9 mouse cellular contexts compared by ENCODE assay signal in the genomic region with DNA sequence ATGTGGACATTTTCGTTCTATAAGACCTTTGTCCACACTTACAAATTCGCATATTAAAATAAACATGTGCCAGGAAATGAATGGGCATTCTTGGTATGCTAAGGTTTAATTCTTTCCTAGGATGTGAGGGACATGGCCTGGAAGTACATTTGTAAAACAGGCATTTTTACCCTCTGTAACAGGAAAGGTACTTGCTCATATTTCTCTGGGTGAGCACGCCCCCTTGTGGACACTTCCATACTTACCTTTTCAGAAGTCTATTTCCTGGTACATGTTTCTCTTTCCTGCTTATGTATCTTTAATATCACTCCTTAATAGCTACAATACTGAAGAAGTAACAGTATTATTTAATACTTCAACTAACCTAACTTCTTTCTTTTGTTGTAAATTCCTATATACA.
DNase-seq lines count a peak whose midpoint lies in the region; ATAC-seq and TF ChIP-seq lines count a peak whose summit lies in the region.
"Had no signal": no experiment of that assay in that cellular context is flagged by ENCODE, and none has a peak within 500 bp of the region (broad histone marks: within the 10 kb centered on the region; RNA-seq: fewer than 3 reads in every experiment).

No protein-coding gene starts in this region.

- no peak for TF ChIP-seq POLR2A in kidney, adult 2 months (IDR thresholded peaks at IDR 0.05; ENCODE audit: low read depth, low read length)

- no peaks in the 10 kb centered on the region for H3K4me1 ChIP-seq in kidney, adult 2 months (ENCODE audit: control insufficient read depth, insufficient read depth, low read length)
- no peaks in the 10 kb centered on the region for H3K4me1 ChIP-seq in kidney, embryonic 15.5 days
- H3K4me1 ChIP-seq: heart, embryonic 13.5 days had no signal

- ATAC-seq in kidney, embryonic 15.5 days (replicated peaks; ENCODE audit: low FRiP score): no peak

- H3K36me3 ChIP-seq in kidney, adult 2 months (ENCODE audit: control insufficient read depth, insufficient read depth, low read length): no peaks in the 10 kb centered on the region
- H3K36me3 ChIP-seq in kidney, embryonic 15.5 days: no peaks in the 10 kb centered on the region
- H3K36me3 ChIP-seq: heart, embryonic 13.5 days had no signal

- DNase-seq in kidney, adult 2 months: peak; percentile 39
- peak; percentile 80 for DNase-seq in CD4-positive, CD25-positive, alpha-beta regulatory T cell, adult 2 months (ENCODE audit: low read depth, low spot score)
- peak; percentile 30 for DNase-seq in MEL-GATA-1-ER (ENCODE audit: extremely low read depth, low read depth)
- peak; percentile 23 to 26 for DNase-seq in cerebellum, postnatal 36 days
- DNase-seq in kidney, postnatal 14 days: peak; percentile 31
- peak; percentile 84 for DNase-seq in naive thymus-derived CD4-positive, alpha-beta T cell, adult 2 months (ENCODE audit: low read depth)
- no peak for DNase-seq in yolk sac, embryonic 10.5 days (ENCODE audit: low spot score)

- no peak overlapping the region for H3K27ac ChIP-seq in kidney, adult 2 months (ENCODE audit: insufficient read depth, low read depth, low read length)
- H3K27ac ChIP-seq in kidney, embryonic 15.5 days: no peak overlapping the region
- H3K27ac ChIP-seq: heart, embryonic 13.5 days had no signal

- no peak overlapping the region for H3K4me2 ChIP-seq in kidney, embryonic 15.5 days
- H3K4me2 ChIP-seq: heart, embryonic 13.5 days had no signal

- H3K27me3 ChIP-seq in kidney, adult 2 months (replicated peaks; ENCODE audit: control insufficient read depth, insufficient read depth, low read length): no peaks in the 10 kb centered on the region
- no peaks in the 10 kb centered on the region for H3K27me3 ChIP-seq in kidney, embryonic 15.5 days
- H3K27me3 ChIP-seq: heart, embryonic 13.5 days had no signal

- H3K4me3 ChIP-seq in kidney, adult 2 months (ENCODE audit: insufficient read depth, low read depth, low read length): no peak overlapping the region
- H3K4me3 ChIP-seq in kidney, embryonic 15.5 days (replicated peaks): no peak overlapping the region
- H3K4me3 ChIP-seq: heart, embryonic 13.5 days had no signal

- WGBS in kidney, adult 2 months: 51% methylated on average over 3 of the region's 3 CpGs
- WGBS in kidney, embryonic 15.5 days: 60% methylated on average over 3 of the region's 3 CpGs

- no peaks in the 10 kb centered on the region for H3K9me3 ChIP-seq in kidney, embryonic 15.5 days (replicated peaks)
- H3K9me3 ChIP-seq: heart, embryonic 13.5 days had no signal

- H3K9ac ChIP-seq in kidney, embryonic 15.5 days: no peak overlapping the region
- H3K9ac ChIP-seq: heart, embryonic 13.5 days had no signal

- 0 out of 2 replicates have a peak, but pooled peaks have one; percentile 22 for TF ChIP-seq CTCF in kidney, adult 2 months (conservative IDR thresholded peaks at IDR 0.05; ENCODE audit: insufficient read depth, insufficient read length, low read depth, low read length)
